Mouse (Mus musculus) spleen, adult 2 months (tissue): ENCODE measurements around the gene Gm10681. TPM values are rescaled to one million over a fixed set of nuclear protein-coding genes. Genes with fewer than 3 reads are reported as not detected.
"Not testable (repeated sequence)": the region's sequence is repeated elsewhere in the genome, so short reads cannot be mapped to it uniquely, and the experiment has no call there.

Experiments
- DNase-seq, 2 experiments: peaks; one replicate each; pipeline versions ENCODE4 v3.0.0 to v3.0.0-alpha.2; 2012 to 2021; ENCODE audit warnings: low spot score in 2 of 2, low read depth in 1 of 2
- H3K27ac ChIP-seq: fragments of 200-500 bp; 2 replicates; pipeline ENCODE4 v1.5.1; 2012; ENCODE audit warnings: low read length, inconsistent platforms; ENCODE audit not compliant: insufficient read depth
- H3K27me3 ChIP-seq: fragments of 200-500 bp; 2 replicates; pipeline ENCODE4 v1.6.1; 2012; ENCODE audit warnings: mild to moderate bottlenecking, moderate library complexity, low read length, inconsistent platforms; ENCODE audit not compliant: control insufficient read depth, insufficient read depth
- H3K36me3 ChIP-seq: fragments of 200-500 bp; 2 replicates; pipeline ENCODE4 v1.6.1; 2012; ENCODE audit warnings: mild to moderate bottlenecking, low read length, inconsistent platforms; ENCODE audit not compliant: control insufficient read depth, insufficient read depth
- H3K4me1 ChIP-seq: fragments of 200-500 bp; 2 replicates; pipeline ENCODE4 v1.6.1; 2011; ENCODE audit warnings: inconsistent platforms; ENCODE audit not compliant: control insufficient read depth, insufficient read depth, insufficient read length
- H3K4me3 ChIP-seq: fragments of 200-500 bp; 2 replicates; pipeline ENCODE4 v1.5.1; 2011; ENCODE audit warnings: mild to moderate bottlenecking, inconsistent platforms; ENCODE audit not compliant: insufficient read depth, insufficient read length; ENCODE audit errors: extremely low read depth
- CTCF ChIP-seq: fragments of 200-500 bp; IDR thresholded peaks from 2 replicates; pipeline ENCODE4 v1.5.1; 2011; ENCODE audit warnings: mild to moderate bottlenecking, inconsistent platforms; ENCODE audit not compliant: insufficient read depth, insufficient read length, insufficient replicate concordance; ENCODE audit errors: extremely low read depth
- POLR2A ChIP-seq: fragments of 200-500 bp; IDR thresholded peaks from 2 replicates; pipeline ENCODE4 v1.6.1; 2011; ENCODE audit warnings: low read depth, low read length, inconsistent platforms
- WGBS: fragments of 180-500 bp; shearing (Covaris S2); methylation state at CpG from one replicate; pipeline ENCODE4 v1.1.7; 2018; 5-methylcytosine and 5-hydroxymethylcytosine counted together
- polyA plus RNA-seq: library from polyadenylated mRNA; depleted of rRNA; stranded (reverse); fragments of >200 nt; gene quantifications from 2 replicates; pipeline ENCODE4 v1.2.3, GENCODE M21; 2012

Gm10681 gene
- polyA plus RNA-seq, 1 experiment: not detected

- Histone ChIP-seq H3K27me3 (no peaks in the 10 kb centered on the region), H3K4me1 (no peaks in the 10 kb centered on the region), H3K27ac (no peak overlapping the region), H3K36me3 (no peaks in the 10 kb centered on the region), H3K4me3 (no peak overlapping the region)
- no peak for DNase-seq
- 81% methylated on average over 2 of the region's 2 CpGs for WGBS
- no peak for TF ChIP-seq POLR2A
- TF ChIP-seq CTCF: no peak
Measured at GRCm38 (mm10) chr3:98587721-98588120, 886 bp downstream of the Gm10681 start.

- not testable (repeated sequence) for DNase-seq, H3K27me3 ChIP-seq, H3K4me3 ChIP-seq, H3K4me1 ChIP-seq, H3K27ac ChIP-seq, H3K36me3 ChIP-seq
Measured at GRCm38 (mm10) chr3:98582622-98583021, 6.0 kb downstream of the Gm10681 start.

GRCm38 (mm10) chr3:98582202-98582601, 6.4 kb downstream of the Gm10681 start:
- not testable (repeated sequence) for H3K27ac ChIP-seq, DNase-seq, H3K36me3 ChIP-seq, H3K4me1 ChIP-seq, H3K4me3 ChIP-seq, H3K27me3 ChIP-seq
- no CpG with 5 or more reads among the region's 1 CpGs for WGBS

- H3K27me3 ChIP-seq, H3K4me3 ChIP-seq, H3K4me1 ChIP-seq, H3K27ac ChIP-seq, H3K36me3 ChIP-seq, DNase-seq: not testable (repeated sequence)
- 100% methylated on average over 1 of the region's 1 CpGs for WGBS
Measured at GRCm38 (mm10) chr3:98581024-98581423, 7.6 kb downstream of the Gm10681 start.

GRCm38 (mm10) chr3:98567717-98568116, 20.9 kb downstream of the Gm10681 start:
- WGBS: 82% methylated on average over 2 of the region's 2 CpGs
- H3K4me3 ChIP-seq, H3K27me3 ChIP-seq, H3K36me3 ChIP-seq, H3K27ac ChIP-seq, H3K4me1 ChIP-seq, DNase-seq: not testable (repeated sequence)

GRCm38 (mm10) chr3:98564894-98565293, 23.7 kb downstream of the Gm10681 start:
- no CpG with 5 or more reads among the region's 3 CpGs for WGBS
- H3K4me1 ChIP-seq, H3K4me3 ChIP-seq, DNase-seq, H3K27ac ChIP-seq, H3K27me3 ChIP-seq, H3K36me3 ChIP-seq: not testable (repeated sequence)

GRCm38 (mm10) chr3:98563831-98564230, 24.8 kb downstream of the Gm10681 start:
- not testable (repeated sequence) for H3K4me1 ChIP-seq, H3K27me3 ChIP-seq, DNase-seq, H3K36me3 ChIP-seq, H3K4me3 ChIP-seq, H3K27ac ChIP-seq
- no CpG with 5 or more reads among the region's 2 CpGs for WGBS

GRCm38 (mm10) chr3:98560711-98561110, 27.9 kb downstream of the Gm10681 start:
- H3K4me3 ChIP-seq, H3K27me3 ChIP-seq, H3K27ac ChIP-seq, DNase-seq, H3K4me1 ChIP-seq, H3K36me3 ChIP-seq: not testable (repeated sequence)
- WGBS: no CpG with 5 or more reads among the region's 5 CpGs

GRCm38 (mm10) chr3:98550832-98551231, 37.8 kb downstream of the Gm10681 start:
- H3K27ac ChIP-seq, H3K27me3 ChIP-seq, H3K4me3 ChIP-seq, H3K4me1 ChIP-seq, H3K36me3 ChIP-seq, DNase-seq: not testable (repeated sequence)
- WGBS: no CpG with 5 or more reads among the region's 1 CpGs

GRCm38 (mm10) chr3:98550215-98550614, 38.4 kb downstream of the Gm10681 start:
- H3K4me1 ChIP-seq, DNase-seq, H3K4me3 ChIP-seq, H3K36me3 ChIP-seq, H3K27ac ChIP-seq, H3K27me3 ChIP-seq: not testable (repeated sequence)
- WGBS: no CpG with 5 or more reads among the region's 2 CpGs

- no CpG with 5 or more reads among the region's 1 CpGs for WGBS
- DNase-seq, H3K27me3 ChIP-seq, H3K36me3 ChIP-seq, H3K4me3 ChIP-seq, H3K4me1 ChIP-seq, H3K27ac ChIP-seq: not testable (repeated sequence)
Measured at GRCm38 (mm10) chr3:98548495-98548894, 40.1 kb downstream of the Gm10681 start.
